34 mouse cellular contexts compared by ENCODE assay signal in the genomic region with DNA sequence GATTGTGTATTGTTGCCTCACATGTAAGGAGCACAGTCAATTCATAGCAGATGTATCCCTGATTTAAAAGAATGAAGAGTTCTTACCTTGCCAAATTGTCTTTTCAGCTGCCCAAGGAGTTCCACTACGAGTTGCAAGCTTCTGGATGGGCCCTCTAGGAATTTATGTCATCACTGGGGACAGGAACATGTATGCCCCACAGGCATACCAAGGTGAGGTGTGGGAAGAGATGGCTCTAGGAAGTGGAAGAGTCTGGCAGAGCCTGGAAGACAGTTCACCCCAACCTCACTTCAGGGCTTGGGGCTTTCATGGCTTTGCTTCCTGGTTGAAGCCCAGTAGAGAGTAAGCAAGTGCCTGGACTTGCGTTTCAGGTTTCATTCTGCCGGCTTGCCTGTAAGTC. TPM values are rescaled to one million over a fixed set of nuclear protein-coding genes. Genes with fewer than 3 reads are reported as not detected.
"Had no signal": no experiment of that assay in that cellular context is flagged by ENCODE, and none has a peak within 500 bp of the region (broad histone marks: within the 10 kb centered on the region; RNA-seq: fewer than 3 reads in every experiment).

No protein-coding gene starts in this region.

- H3K9ac ChIP-seq: heart, embryonic 12.5 days; hindbrain, embryonic 12.5 days; hindbrain, embryonic 14.5 days; intestine, embryonic 15.5 days; limb, embryonic 13.5 days; limb, embryonic 15.5 days had no signal

- H3K27me3 ChIP-seq: hindbrain, embryonic 12.5 days; intestine, embryonic 15.5 days; limb, embryonic 13.5 days; limb, embryonic 15.5 days had no signal

- H3K9me3 ChIP-seq: heart, embryonic 10.5 days; heart, embryonic 12.5 days; hindbrain, embryonic 10.5 days; hindbrain, embryonic 12.5 days; intestine, embryonic 15.5 days; limb, embryonic 13.5 days; limb, embryonic 15.5 days had no signal

- H3K27ac ChIP-seq: heart, embryonic 10.5 days; hindbrain, embryonic 10.5 days; hindbrain, embryonic 12.5 days; hindbrain, embryonic 14.5 days; intestine, embryonic 15.5 days; layer of hippocampus, adult 2 months; limb, embryonic 13.5 days; limb, embryonic 15.5 days had no signal

- H3K4me1 ChIP-seq: heart, embryonic 10.5 days; heart, embryonic 12.5 days; hindbrain, embryonic 10.5 days; hindbrain, embryonic 12.5 days; intestine, embryonic 15.5 days; limb, embryonic 13.5 days; limb, embryonic 15.5 days had no signal

- DNase-seq: gastrocnemius, postnatal 14 days; gastrocnemius, postnatal 36 days; heart, adult 18-20 months; heart, postnatal 10 days; heart, postnatal 4 days; kidney, adult 18-20 months; kidney, adult 8-10 months; kidney, postnatal 10 days; kidney, postnatal 25 days; kidney, postnatal 4 days; layer of hippocampus, postnatal 36 days; left cerebral cortex, postnatal 4 days had no signal

- H3K4me3 ChIP-seq: heart, embryonic 10.5 days; heart, embryonic 12.5 days; hindbrain, embryonic 10.5 days; hindbrain, embryonic 12.5 days; intestine, embryonic 15.5 days; layer of hippocampus, adult 2 months; limb, embryonic 13.5 days; limb, embryonic 15.5 days had no signal

- H3K36me3 ChIP-seq: heart, embryonic 10.5 days; heart, embryonic 12.5 days; hindbrain, embryonic 10.5 days; hindbrain, embryonic 12.5 days; intestine, embryonic 15.5 days; limb, embryonic 13.5 days; limb, embryonic 15.5 days had no signal

- H3K4me2 ChIP-seq: heart, embryonic 12.5 days; hindbrain, embryonic 12.5 days; hindbrain, embryonic 14.5 days; intestine, embryonic 15.5 days; limb, embryonic 13.5 days; limb, embryonic 15.5 days had no signal

- ATAC-seq: hindbrain, embryonic 16.5 days; inflammation-experienced regulatory T-cells, adult 6 months; intestine, embryonic 15.5 days; intestine, postnatal 0 days had no signal

RNA-seq across cellular contexts. Expression of a gene that starts 9.7 kb away (rescaled TPM):
- total RNA-seq: gastrocnemius, adult 18-20 months; gastrocnemius, adult 8-10 months; gastrocnemius, postnatal 14 days; gastrocnemius, postnatal 36 days; heart, adult 18-20 months; heart, adult 8-10 months; heart, postnatal 10 days; heart, postnatal 25 days; layer of hippocampus, adult 2 months; layer of hippocampus, postnatal 36 days; left cerebral cortex, adult 18-20 months; left cerebral cortex, adult 8-10 months; left cerebral cortex, postnatal 10 days; left cerebral cortex, postnatal 25 days; liver, adult 2 months had no signal
- polyA plus RNA-seq: heart, embryonic 14.5 days; hindbrain, embryonic 10.5 days; hindbrain, embryonic 12.5 days; inflammation-experienced regulatory T-cells, adult 6 months; intestine, postnatal 0 days; limb, embryonic 13.5 days; liver, adult 2 months had no signal

RNA-seq across cellular contexts. Expression of a gene that starts 33.7 kb away (rescaled TPM):
- polyA plus RNA-seq: inflammation-experienced regulatory T-cells, adult 6 months had no signal
